Mouse (Mus musculus): ENCODE results near the gene Rassf4.

Rassf4 gene

DNA sequence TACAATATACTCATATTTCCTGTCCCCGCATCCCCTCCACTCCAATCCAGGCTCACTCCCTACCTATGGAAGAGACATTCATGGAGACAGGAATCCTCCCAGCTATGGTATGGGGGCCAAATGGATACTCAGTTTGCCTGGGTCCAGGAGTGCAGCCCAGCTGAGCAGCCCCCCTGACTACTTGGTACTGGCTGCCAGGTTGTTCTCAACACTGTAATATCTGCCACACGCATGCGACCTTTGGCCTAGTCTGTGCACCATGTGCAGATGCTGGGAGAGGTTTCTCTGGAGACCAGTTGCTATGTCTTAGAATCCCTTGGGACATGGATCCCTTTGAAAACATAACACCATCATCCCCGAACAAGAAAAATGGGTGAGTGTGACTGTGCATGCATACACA lies 2.0 kb downstream of the Rassf4 start:
- DNase-seq (ENCODE audit: low read depth) = no peak

DNA sequence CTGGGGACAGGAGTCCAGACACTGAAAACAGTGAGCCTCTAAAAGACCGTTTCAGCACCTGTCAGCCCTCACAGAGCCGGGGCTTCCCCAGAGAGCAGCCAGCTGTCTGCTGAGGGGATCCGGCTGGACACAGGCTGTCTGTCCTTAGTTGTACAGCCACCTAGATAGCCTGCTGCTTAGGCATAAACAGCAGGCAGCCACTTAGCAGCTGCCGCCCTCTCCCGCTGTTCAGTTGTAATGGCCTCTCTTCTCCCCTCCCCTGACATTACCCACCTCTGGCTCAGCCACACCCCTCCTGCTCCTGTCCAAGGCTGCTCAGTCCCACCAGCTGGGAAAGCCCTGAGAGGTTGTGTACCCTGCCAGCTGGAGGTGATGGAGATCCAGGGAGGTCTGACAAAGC lies 2.7 kb downstream of the Rassf4 start:
- DNase-seq (ENCODE audit: low read depth) = no peak

DNA sequence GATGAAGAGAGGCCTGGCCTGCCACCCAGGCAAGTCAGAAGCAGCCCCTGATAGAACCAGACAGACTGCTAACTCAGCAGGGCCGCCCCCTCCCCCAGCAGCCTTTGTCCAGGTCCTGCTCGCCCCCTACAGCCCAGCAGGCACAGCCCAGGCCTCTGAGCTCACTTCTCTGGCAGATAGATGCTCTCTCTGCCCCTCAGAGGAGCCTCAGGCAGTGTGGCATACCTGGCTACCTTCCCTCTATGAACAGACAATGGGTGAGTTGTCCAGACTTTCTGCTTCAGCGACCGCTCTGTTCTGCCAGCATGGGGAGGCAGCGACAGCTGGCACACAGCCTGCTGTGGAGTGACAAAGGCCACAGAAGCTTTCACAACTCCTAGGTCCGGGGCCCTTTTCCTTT lies 3.6 kb downstream of the Rassf4 start:
- DNase-seq (ENCODE audit: low read depth) = no peak

DNA sequence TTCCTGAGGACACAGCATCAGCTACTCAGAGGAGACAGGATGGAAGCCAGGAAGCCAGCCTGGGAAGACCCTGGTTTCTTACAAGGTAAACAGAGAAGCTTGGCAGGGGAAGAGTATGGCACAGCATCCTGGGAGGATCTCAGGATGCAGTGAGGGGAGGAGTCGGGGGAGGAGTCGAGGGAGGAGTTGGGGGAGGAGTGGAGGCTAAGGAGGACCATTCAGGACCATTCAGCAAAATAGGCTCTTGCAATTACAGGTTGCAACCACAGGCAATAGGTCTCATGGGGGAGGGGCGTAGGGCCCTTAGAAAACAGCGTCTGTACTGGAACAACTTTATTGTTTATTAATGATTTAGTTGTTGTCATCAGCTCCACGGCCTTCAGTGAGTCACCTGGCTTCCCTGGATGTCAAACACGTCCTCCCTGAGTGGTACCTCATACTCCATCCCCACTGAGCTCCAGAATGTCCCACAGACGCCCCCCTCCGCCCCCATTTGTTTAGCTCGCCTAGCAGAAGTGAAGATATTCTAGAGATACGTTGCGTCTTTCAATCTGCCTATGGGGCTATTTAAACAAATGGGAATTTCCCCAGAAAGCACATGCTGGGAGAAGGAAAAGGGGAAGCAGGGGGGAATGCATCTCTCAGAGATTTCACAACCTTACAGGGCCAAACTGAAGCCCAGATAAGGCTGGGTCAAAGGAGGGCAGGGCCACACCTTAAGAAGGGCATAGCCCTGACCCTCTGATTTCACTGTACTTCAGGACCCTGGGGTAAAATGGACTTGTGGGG lies 4.9 kb downstream of the Rassf4 start:
- DNase-seq (ENCODE audit: low read depth) = no peak

DNA sequence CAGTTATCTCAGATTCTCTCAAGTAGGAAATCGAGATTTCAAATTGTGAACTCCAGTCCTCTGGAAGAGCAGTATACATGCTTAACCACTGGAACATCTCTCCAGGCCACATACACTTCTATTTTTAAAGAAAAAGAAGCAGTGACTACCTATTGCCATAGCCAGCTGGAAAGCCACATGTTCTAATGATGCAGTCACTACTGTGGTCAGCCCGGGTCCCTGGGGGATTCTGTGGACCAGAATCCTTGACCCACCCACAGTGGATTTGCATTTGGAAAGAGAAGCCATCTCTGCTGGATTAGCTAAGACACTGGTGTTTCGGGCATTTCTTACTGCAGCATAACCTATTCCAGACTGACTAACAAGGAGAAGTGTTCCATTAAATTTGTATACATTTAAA lies 6.4 kb downstream of the Rassf4 start:
- DNase-seq (ENCODE audit: low read depth) = no peak

DNA sequence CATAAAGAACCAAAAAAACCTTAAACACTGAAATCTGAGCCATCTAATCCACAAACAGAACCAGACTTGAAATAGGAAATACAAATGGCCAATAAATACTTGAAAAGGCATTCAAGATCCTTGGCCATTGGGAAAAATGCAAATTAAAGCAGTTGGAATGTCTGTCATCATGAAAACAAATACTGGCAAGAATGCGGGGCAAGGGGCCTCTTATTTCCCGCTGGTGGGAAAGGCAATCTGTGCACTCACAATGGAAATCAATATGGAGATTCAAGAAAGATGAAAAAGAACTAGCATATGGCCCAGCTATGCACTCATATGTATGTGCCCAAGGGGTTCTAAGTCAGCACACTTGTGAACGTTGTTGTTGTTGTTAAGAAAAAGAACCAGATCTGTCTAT lies 6.9 kb downstream of the Rassf4 start:
- DNase-seq (ENCODE audit: low read depth) = no peak

DNA sequence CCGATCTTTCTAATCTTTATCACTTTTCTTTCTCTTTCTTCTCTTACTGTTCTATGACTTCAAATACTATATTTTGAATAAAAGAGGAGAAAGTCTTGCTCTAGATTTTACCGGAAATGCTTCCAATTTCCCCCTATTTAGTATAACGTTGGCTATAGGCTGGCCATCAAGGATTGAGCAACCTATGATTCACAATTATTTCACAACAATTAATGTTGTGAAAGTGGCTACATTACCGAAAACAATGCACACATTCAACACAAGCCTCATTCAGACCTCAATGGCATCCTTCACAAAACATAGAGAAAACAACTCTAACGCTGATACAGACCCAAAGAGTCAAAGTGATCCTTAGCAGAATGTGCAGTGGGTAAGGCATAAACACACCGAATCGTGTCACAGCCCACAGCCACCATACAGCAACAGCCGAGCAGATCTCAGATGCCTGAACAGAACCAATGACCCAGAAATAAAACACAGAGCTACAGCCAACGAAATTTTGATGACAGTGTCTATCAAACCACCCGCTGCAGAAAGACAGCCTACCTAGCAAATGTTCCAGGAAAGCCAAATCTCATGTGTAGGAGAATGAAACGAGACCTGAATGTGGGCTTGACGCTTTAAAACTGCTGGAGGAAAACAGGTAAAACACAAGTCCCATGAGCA lies 7.5 kb downstream of the Rassf4 start:
- DNase-seq (ENCODE audit: low read depth) = no peak

DNA sequence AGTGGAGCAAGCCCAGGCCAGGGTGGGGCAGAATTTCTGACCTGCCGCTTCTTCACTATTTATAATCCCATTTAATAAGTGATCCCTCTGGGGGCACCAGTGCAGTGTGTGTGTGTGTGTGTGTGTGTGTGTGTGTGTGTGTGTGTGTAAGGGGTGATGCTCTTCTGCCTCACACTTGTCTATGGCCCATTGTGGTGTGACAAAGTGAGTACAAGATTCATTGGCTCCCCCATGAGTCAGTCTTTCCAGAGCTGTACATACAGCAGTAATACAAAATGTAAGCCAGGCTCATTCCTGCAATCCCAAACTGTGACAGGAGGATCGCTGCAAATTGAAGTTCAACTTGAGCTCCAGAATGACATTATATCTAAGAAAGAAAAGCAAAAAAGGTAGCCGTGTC lies 8.9 kb downstream of the Rassf4 start:
- no peak for DNase-seq (ENCODE audit: low read depth)

DNA sequence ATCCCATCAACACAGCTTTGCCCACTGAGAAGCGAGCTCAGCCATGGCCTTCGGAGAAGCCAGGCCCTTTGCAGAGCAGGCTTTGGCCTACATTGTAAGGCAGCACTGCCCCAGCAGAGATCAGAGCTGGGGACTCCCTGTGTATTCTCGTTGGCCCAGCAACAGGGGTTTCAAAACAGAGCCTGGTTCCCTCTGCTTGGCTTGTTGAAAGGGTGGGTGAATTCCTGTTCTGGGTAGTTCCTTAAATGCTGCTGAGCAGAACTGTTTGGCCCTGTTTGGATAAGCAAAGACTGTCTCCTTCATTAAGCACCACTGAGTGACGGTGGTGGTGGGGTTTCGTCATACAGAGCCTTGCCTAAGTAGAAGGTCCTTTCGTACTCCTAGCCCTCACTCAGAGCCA lies 9.7 kb downstream of the Rassf4 start:
- DNase-seq (ENCODE audit: low read depth) = no peak

DNA sequence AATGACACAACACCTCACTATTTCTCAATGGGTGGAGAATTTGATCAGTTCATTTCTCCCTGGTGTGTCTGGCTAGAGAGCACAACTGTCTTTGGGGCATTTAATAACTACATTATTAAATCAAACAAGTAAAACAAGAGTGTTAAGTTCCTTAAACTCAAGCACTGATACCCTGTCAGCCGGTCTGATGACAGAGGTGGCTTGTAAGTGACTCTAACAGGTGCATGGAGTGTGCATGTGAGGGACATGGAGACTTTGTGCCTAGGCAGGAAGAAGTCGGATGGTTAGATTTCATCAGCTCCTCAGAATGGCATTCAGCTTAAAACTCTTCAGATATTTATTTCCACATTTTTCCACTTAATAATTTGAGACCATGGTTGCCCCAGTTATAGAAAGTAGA lies 10.4 kb downstream of the Rassf4 start:
- DNase-seq (ENCODE audit: low read depth) = no peak

DNA sequence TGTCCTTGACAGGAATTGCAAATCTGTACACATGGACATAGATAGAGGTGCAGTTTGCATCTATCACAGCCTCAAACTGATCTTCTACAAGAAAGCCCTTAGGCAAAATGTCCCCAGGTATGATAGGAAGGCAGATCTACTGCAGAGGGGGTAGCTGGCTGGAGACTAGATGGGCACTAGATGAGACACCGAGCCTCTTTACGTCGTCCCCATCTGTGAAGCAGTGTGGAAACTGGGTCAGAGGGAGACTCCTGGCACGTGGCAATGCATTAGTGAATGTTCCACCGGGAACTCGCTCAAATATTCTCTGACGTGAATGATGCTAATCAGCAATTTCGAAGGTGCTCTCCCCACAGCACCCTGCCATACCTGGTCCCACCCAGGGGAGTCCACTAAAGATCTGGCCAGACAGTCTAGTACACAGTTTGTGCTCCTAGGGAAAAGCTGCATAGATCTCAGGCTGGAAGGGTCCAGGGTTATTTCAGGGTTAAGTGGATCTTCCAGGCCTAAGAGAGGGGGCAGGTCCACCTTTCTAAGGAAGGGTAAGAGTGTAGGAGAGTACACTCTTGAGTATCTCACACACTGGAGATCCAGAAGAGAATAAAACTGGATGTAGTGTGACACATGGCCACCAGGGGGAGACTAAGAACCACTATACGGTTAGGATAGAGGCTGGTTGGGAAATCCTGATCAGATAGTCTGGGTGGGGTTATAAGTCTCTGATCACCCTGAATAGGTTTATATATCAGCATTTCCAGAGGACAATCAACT lies 19.9 kb downstream of the Rassf4 start:
- peak; percentile 51 for DNase-seq (ENCODE audit: low read depth)

DNA sequence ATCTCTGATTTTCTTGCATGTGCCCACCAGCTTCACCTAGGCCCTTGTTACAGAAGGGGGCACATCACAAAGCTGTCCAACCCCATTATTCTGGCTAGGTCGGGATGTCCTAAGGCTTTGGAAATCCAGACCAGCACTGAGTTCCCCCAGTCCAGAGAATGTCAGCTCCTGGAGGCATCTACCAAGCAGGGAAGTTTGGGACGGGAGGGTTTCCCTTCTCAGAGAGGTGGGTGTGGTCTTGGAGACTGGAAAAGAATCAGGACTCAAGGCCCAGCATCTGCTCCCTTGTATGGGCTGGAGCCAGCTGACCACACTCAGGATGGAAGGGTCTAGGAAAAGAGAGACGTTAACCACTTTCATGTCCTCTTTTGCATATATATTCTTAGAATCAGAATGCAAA lies 20.6 kb downstream of the Rassf4 start:
- no peak for DNase-seq (ENCODE audit: low read depth)

DNA sequence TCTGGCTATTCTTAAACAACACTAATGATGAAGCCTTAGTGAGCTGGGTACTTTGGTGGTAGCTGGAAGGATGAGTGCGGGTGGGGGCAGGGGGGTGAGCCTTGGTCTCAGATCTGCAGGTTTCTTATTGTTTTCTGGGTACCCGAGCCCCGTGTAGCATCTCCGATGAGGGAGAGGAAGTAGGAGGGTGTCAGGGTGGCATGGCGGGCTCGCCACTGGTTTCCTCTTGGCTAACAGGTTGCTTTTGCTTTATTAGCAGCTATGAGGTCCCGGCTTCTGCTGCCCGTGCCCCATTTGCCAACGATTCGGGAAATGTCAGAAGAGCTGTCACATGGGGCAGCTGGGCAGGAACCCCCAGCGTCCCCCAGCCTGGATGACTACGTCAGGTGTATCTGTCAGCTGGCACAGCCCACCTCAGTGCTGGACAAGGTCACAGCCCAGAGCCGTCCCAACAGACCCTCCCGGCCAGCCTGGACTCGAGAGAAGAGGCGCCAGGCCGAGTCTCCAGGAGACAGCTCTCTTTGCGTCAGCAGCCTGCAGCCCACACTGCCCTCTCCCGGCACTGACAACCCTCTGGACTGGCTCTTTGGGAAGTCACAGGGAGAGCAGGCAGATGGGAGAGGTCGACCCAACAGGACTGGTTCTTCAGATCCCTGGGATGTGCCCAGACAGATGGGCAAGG lies 22.2 kb downstream of the Rassf4 start:
- DNase-seq (ENCODE audit: low read depth) = no peak

DNA sequence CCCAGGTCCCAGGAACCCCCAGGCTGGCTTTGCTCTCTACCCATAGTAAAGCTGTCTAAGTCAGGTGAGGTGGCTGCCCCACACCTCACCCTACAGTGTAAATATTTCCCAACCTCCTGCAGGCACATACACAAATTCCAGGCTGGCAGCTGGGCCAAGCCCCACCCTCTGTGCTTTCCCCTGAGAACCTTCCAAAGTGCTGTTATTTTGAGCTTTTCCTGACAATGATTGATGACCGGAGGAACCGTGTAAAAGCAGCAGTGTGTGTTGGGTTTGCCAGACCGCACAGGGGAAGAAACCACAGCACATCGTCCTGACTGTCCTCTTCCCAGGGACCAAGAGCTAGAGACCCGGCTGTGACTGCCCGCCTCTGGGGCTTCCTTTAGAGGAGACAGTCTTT lies 23.3 kb downstream of the Rassf4 start, which contains the start of gene Depp1:
Gene Depp1 (plus strand): TSS at position 204 of the 400 bp plus-strand sequence.
- no peak for DNase-seq (ENCODE audit: low read depth)

DNA sequence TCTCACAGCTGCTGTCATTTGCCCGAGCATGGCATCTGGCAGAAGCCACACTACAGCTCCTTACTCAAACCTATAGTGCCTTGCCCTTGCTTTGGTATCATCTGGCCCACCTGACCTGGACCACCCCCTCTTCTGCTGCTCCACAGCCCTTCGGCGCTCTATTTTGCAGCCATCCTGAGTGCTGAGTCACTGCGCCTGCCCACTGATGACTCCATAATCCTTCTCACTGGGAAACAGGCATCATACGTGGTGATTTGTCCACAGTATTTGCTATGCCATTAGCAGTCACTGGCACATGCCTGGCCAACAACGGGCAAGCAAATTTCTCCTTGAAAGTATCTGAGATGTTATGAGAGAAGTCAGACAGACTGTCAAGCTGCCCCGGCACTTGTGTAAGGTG lies 23.9 kb downstream of the Rassf4 start:
- DNase-seq (ENCODE audit: low read depth) = no peak

DNA sequence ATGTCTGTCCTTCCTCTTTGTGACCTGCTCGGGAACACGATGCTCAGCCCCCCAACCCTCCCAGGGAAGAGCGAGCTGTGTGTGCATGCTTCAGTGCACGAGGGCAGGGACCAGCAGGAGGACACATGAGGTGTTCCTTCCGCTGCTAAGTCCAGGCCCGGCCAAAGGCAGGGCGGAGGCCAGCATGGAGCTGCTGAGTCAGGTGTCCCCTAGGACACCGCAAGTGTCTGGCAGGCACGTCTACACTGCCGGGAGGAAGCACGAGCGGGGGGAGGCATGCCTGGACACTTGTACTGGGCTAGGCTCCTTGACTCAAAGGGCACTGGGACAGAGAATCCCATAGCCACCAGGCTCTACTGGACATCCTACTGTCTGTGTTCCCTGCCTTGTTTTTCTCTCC lies 26.0 kb downstream of the Rassf4 start:
- DNase-seq (ENCODE audit: low read depth) = no peak

DNA sequence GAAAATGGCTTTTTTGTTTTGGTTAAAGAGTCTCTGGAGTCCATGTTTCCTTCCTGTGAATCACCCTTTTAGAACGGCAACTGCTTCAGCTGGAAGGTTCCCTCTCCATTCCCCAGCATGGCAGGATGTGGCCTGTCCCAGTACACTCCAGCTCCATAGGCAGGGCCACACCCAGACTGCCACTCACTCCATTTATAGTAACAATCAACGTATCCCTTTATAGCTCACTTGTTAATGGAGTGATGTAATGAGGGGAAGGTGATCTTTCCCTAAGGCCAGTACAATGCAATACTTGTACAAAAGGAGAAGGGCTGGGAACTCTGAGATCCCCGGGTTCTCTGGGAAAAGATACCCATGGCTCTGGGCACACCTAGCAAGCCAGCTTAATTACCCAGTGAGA lies 29.4 kb downstream of the Rassf4 start:
- DNase-seq (ENCODE audit: low read depth) = no peak

DNA sequence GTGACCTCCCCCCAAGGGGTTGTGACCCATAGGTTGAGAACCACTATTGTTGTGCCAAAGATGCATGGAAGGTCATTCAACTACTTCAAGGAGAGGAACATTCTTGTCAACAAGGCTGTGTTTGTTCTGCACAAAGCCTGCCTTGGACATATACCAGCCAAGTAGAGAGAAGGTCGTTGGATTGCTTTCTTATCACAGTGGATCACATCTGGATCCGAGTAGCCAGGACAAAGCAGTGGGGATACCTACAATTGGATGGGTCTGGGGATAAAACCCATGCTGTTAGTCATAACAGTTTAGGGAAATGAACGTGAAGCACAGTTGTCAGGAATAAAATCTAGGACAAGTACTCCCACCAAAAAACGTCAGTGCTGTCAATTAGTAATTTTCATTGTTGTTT lies 29.9 kb downstream of the Rassf4 start:
- DNase-seq (ENCODE audit: low read depth) = no peak

DNA sequence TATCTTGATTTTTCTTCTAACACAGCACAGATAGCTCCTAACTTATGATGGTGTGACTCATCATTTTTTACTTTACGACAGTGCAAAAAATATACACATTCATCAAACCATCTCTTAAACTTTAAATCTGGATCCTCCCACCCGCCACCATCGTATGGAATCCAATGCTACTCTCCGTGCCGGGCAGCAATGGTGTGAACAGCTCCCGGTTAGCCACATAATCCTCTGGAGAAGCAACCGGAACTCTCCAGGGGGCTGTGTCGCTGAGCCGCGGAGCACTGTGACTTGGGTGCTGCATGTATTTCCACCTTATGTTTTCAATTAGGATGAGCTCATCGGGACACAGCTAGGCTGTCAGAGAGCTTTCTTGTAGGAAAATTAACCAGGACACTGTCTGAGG lies 30.8 kb downstream of the Rassf4 start:
- no peak for DNase-seq (ENCODE audit: low read depth)

DNA sequence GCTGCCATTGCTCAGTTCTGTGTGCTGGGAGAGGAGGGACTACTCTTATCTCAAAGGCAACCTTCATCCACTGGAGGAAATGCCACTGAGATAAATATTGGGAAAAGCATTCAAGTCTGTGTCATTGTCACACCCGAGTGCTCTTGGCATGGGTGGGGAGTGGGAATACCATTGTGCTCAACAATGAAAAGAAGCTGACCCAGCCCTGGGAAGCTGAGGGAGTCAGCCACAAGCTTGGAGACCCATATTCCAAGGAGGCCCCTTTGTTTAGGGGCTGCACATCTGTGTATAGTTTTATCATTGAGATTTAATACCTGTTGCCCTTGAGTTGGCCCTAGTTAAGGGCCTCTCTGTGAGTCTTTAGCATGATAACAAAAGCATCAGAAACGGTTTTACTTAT lies 34.1 kb downstream of the Rassf4 start:
- no peak for DNase-seq (ENCODE audit: low read depth)

DNA sequence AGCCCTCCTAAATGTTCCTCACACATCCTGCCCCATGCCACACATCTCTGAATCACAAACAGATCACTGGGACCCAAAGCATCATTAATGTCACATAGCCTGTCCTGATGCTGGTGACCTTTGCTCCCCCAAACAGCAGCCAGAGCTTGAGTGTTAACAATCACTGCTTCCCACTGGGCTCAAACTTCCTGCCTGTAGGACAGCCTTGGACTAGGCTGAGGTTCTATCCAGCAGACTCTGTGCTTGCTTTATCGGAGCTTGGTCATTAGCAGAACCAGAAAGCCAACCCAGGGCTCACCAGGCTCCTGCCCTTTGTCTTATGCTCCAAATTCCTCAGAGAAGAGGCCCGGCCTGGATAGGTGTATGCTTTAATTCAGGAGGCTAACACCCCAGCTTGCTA lies 34.9 kb downstream of the Rassf4 start:
- DNase-seq (ENCODE audit: low read depth) = no peak

DNA sequence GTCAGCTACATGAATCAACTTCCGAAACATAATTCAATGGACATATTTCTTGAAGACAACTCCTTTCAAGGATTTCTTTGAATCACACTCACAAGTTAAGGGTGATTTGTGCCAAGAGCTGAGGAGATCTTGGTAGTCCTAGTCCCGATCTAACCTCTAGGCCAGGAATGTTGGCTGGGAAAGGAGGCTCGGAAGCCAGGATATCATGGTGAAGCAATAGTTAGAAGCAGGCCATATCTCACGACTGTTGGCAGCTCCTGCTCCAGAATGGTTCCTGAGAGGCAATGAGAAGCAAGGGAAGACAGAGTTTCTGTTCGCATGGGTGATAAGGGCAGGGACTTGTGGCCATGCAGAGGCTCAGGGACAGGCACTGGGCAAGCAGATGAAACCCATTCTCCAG lies 36.3 kb downstream of the Rassf4 start:
- DNase-seq (ENCODE audit: low read depth) = no peak
